Mouse (Mus musculus): ENCODE data around the gene Atf7. TPM values are rescaled to one million over a fixed set of nuclear protein-coding genes. Genes with fewer than 3 reads are reported as not detected.
"Not testable (repeated sequence)": the region's sequence is repeated elsewhere in the genome, so short reads cannot be mapped to it uniquely, and the experiment has no call there.

Atf7 gene
- polyA plus RNA-seq, 1 experiment, result 31.0 TPM

- Histone ChIP-seq H3K36me3 (ENCODE audit: control insufficient read depth, insufficient read depth) (peaks cover 45% of the 10 kb centered on the region), H3K79me3 (ENCODE audit: low read depth) (peaks cover 41% of the 10 kb centered on the region), H3K79me2 (ENCODE audit: control insufficient read depth, insufficient read depth) (peaks cover 48% of the 10 kb centered on the region), H3K27me3 (ENCODE audit: control insufficient read depth, insufficient read depth, insufficient read length) (no peaks in the 10 kb centered on the region), H3ac (ENCODE audit: control insufficient read depth, insufficient read length, low read depth) (peak overlapping the region; percentile 77), H3K4me3 (ENCODE audit: insufficient read depth, poor library complexity, severe bottlenecking) (peak overlapping the region; percentile 75)
- TF ChIP-seq USF1 (IDR thresholded peaks at IDR 0.05; ENCODE audit: low read depth) (no peak), MAX (IDR thresholded peaks at IDR 0.05) (no peak), CEBPB (IDR thresholded peaks at IDR 0.05; ENCODE audit: low read depth) (no peak), MYOG (IDR thresholded peaks at IDR 0.05; ENCODE audit: control insufficient read depth, extremely low read depth, insufficient read length) (no peak), CTCF (IDR thresholded peaks at IDR 0.05; ENCODE audit: control insufficient read depth, insufficient read depth, insufficient read length) (no peak), FOSL1 (IDR thresholded peaks at IDR 0.05; ENCODE audit: insufficient read depth, low read length, poor library complexity, severe bottlenecking) (no peak), MYOD1 (IDR thresholded peaks at IDR 0.05; ENCODE audit: control insufficient read depth, insufficient read length, low read depth) (no peak)
These were observed 45.0 kb upstream of the Atf7 start for GRCm38 (mm10) chr15:102670281-102670680.

- H3ac ChIP-seq (ENCODE audit: control insufficient read depth, insufficient read length, low read depth), result peak overlapping the region; percentile 28
- peak overlapping the region; percentile 75 for H3K4me3 ChIP-seq (ENCODE audit: insufficient read depth, poor library complexity, severe bottlenecking)
- H3K36me3 ChIP-seq (ENCODE audit: control insufficient read depth, insufficient read depth), result peaks cover 52% of the 10 kb centered on the region
- H3K79me3 ChIP-seq (ENCODE audit: low read depth), result peaks cover 41% of the 10 kb centered on the region
- H3K79me2 ChIP-seq (ENCODE audit: control insufficient read depth, insufficient read depth), result peaks cover 48% of the 10 kb centered on the region
- H3K27me3 ChIP-seq (ENCODE audit: control insufficient read depth, insufficient read depth, insufficient read length), result no peaks in the 10 kb centered on the region
- TF ChIP-seq CEBPB (IDR thresholded peaks at IDR 0.05; ENCODE audit: low read depth) (no peak), USF1 (IDR thresholded peaks at IDR 0.05; ENCODE audit: low read depth) (no peak), CTCF (IDR thresholded peaks at IDR 0.05; ENCODE audit: control insufficient read depth, insufficient read depth, insufficient read length) (no peak), MAX (IDR thresholded peaks at IDR 0.05) (no peak), FOSL1 (IDR thresholded peaks at IDR 0.05; ENCODE audit: insufficient read depth, low read length, poor library complexity, severe bottlenecking) (no peak), MYOG (IDR thresholded peaks at IDR 0.05; ENCODE audit: control insufficient read depth, extremely low read depth, insufficient read length) (no peak), MYOD1 (IDR thresholded peaks at IDR 0.05; ENCODE audit: control insufficient read depth, insufficient read length, low read depth) (no peak)
These were observed 44.3 kb upstream of the Atf7 start for GRCm38 (mm10) chr15:102669571-102669970.

DNA sequence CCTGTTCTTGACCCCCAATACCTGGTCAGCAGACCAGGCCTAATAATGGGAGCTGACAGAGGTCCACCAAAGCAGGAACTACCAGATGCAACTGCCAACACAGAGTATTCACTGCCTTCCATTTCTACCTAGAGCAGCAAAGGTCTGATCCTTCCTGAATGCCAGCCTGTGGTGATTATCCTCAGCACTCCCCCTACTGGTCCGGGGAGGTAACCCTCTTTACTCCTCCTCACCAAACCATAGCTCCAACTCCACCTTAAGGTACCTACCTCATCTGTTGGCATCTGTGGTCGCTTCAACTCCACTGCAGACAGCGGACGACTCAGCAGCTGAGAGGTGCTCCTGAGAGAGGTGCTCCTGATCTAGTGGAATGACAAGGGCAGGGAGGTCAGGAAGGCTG lies 40.2 kb upstream of the Atf7 start:
- H3K79me2 ChIP-seq (ENCODE audit: control insufficient read depth, insufficient read depth), result peaks cover 45% of the 10 kb centered on the region
- peaks cover 90% of the 10 kb centered on the region for H3K36me3 ChIP-seq (ENCODE audit: control insufficient read depth, insufficient read depth)
- TF ChIP-seq MYOG (IDR thresholded peaks at IDR 0.05; ENCODE audit: control insufficient read depth, extremely low read depth, insufficient read length) (no peak), FOSL1 (IDR thresholded peaks at IDR 0.05; ENCODE audit: insufficient read depth, low read length, poor library complexity, severe bottlenecking) (no peak), MYOD1 (IDR thresholded peaks at IDR 0.05; ENCODE audit: control insufficient read depth, insufficient read length, low read depth) (no peak), USF1 (IDR thresholded peaks at IDR 0.05; ENCODE audit: low read depth) (no peak), CTCF (IDR thresholded peaks at IDR 0.05; ENCODE audit: control insufficient read depth, insufficient read depth, insufficient read length) (peak; percentile 65), MAX (IDR thresholded peaks at IDR 0.05) (no peak)
- H3K79me3 ChIP-seq (ENCODE audit: low read depth), result peaks cover 40% of the 10 kb centered on the region
- no peak overlapping the region for H3K4me3 ChIP-seq (ENCODE audit: insufficient read depth, poor library complexity, severe bottlenecking)
- no peaks in the 10 kb centered on the region for H3K27me3 ChIP-seq (ENCODE audit: control insufficient read depth, insufficient read depth, insufficient read length)
- H3ac ChIP-seq (ENCODE audit: control insufficient read depth, insufficient read length, low read depth), result no peak overlapping the region

- H3K79me3 ChIP-seq (ENCODE audit: low read depth), result peaks cover 24% of the 10 kb centered on the region
- no peak overlapping the region for H3K4me3 ChIP-seq (ENCODE audit: insufficient read depth, poor library complexity, severe bottlenecking)
- H3K79me2 ChIP-seq (ENCODE audit: control insufficient read depth, insufficient read depth), result peaks cover 28% of the 10 kb centered on the region
- H3K36me3 ChIP-seq (ENCODE audit: control insufficient read depth, insufficient read depth), result peaks cover 84% of the 10 kb centered on the region
- H3ac ChIP-seq (ENCODE audit: control insufficient read depth, insufficient read length, low read depth), result no peak overlapping the region
- H3K27me3 ChIP-seq (ENCODE audit: control insufficient read depth, insufficient read depth, insufficient read length), result no peaks in the 10 kb centered on the region
- TF ChIP-seq MAX (IDR thresholded peaks at IDR 0.05), result no peak
- no peak for TF ChIP-seq USF1 (IDR thresholded peaks at IDR 0.05; ENCODE audit: low read depth)
- no peak for TF ChIP-seq CTCF (IDR thresholded peaks at IDR 0.05; ENCODE audit: control insufficient read depth, insufficient read depth, insufficient read length)
- TF ChIP-seq MYOG (IDR thresholded peaks at IDR 0.05; ENCODE audit: control insufficient read depth, extremely low read depth, insufficient read length), result no peak
- no peak for TF ChIP-seq FOSL1 (IDR thresholded peaks at IDR 0.05; ENCODE audit: insufficient read depth, low read length, poor library complexity, severe bottlenecking)
- no peak for TF ChIP-seq CEBPB (IDR thresholded peaks at IDR 0.05; ENCODE audit: low read depth)
- no peak for TF ChIP-seq MYOD1 (IDR thresholded peaks at IDR 0.05; ENCODE audit: control insufficient read depth, insufficient read length, low read depth)
These were observed 38.6 kb upstream of the Atf7 start for GRCm38 (mm10) chr15:102663825-102664224.

DNA sequence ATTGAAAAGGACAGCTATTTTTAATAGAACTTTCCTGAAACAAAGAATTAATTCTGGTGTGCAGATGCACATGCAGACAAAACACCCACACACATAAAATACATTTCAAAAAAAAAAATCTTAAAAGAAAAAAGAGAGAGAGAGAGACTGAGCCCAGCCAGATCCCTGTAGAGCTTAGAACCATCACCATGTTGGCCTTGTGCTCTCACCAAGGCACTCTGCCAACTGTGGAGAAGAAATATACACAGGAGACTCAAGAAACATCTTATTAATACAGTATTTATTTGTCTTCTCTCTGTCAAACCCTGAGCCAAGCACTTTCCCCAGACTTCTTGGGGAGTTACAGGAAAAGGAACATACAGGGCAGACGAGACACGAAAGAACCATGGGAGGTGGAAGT lies 37.3 kb upstream of the Atf7 start:
- not testable (repeated sequence) for H3ac ChIP-seq (ENCODE audit: control insufficient read depth, insufficient read length, low read depth); H3K4me3 ChIP-seq (ENCODE audit: insufficient read depth, poor library complexity, severe bottlenecking); H3K27me3 ChIP-seq (ENCODE audit: control insufficient read depth, insufficient read depth, insufficient read length)
- peaks cover 16% of the 10 kb centered on the region for H3K79me2 ChIP-seq (ENCODE audit: control insufficient read depth, insufficient read depth)
- peaks cover 72% of the 10 kb centered on the region for H3K36me3 ChIP-seq (ENCODE audit: control insufficient read depth, insufficient read depth)
- H3K79me3 ChIP-seq (ENCODE audit: low read depth), result peaks cover 12% of the 10 kb centered on the region

DNA sequence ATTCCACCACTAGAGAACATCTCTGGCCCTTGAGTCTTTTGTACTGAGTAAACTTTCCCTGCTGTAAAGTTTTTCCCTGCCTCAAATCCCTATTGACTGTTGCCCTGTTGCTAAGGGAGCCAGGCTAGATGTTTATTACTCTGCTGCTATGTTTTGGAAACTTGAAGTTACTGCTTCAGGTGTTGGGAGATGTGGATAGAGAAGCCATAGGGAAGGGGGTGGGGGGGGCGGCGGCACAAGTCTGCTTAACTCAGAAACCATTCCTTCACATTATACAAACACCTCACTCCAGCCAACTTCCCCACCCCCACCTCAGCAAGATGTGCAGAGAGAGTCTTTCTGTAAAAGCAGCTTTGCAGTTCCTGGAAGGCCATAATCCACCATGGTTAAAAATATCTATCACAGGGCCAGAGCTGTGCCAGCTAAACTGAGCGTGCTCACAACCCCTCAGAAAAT lies 32.7 kb upstream of the Atf7 start:
- no peak for TF ChIP-seq MYOG (IDR thresholded peaks at IDR 0.05; ENCODE audit: control insufficient read depth, extremely low read depth, insufficient read length)
- TF ChIP-seq FOSL1 (IDR thresholded peaks at IDR 0.05; ENCODE audit: insufficient read depth, low read length, poor library complexity, severe bottlenecking), result no peak
- no peak for TF ChIP-seq CTCF (IDR thresholded peaks at IDR 0.05; ENCODE audit: control insufficient read depth, insufficient read depth, insufficient read length)
- no peak for TF ChIP-seq MYOD1 (IDR thresholded peaks at IDR 0.05; ENCODE audit: control insufficient read depth, insufficient read length, low read depth)
- TF ChIP-seq MAX (IDR thresholded peaks at IDR 0.05), result no peak
- Histone ChIP-seq H3K27me3 (ENCODE audit: control insufficient read depth, insufficient read depth, insufficient read length) (no peaks in the 10 kb centered on the region), H3K36me3 (ENCODE audit: control insufficient read depth, insufficient read depth) (peaks cover 25% of the 10 kb centered on the region), H3K4me3 (ENCODE audit: insufficient read depth, poor library complexity, severe bottlenecking) (no peak overlapping the region), H3ac (ENCODE audit: control insufficient read depth, insufficient read length, low read depth) (no peak overlapping the region), H3K79me3 (ENCODE audit: low read depth) (no peaks in the 10 kb centered on the region), H3K79me2 (ENCODE audit: control insufficient read depth, insufficient read depth) (no peaks in the 10 kb centered on the region)

Data from C2C12 (cell line).